Mouse (Mus musculus) embryonic facial prominence, embryonic 11.5 days (tissue): ENCODE measurements around the gene Oas1f. TPM values are rescaled to one million over a fixed set of nuclear protein-coding genes. Genes with fewer than 3 reads are reported as not detected.
"Not testable (repeated sequence)": the region's sequence is repeated elsewhere in the genome, so short reads cannot be mapped to it uniquely, and the experiment has no call there.

ENCODE experiments used
- ATAC-seq: fragments of 200-750 bp; cut with Nextera tagmentation; replicated peaks from 2 replicates; pipeline ENCODE4 v1.8.0; 2017; ENCODE audit warnings: low read depth; ENCODE audit not compliant: insufficient number of reproducible peaks, low FRiP score, low TSS enrichment
- DNase-seq: peaks from one replicate; pipeline ENCODE4 v3.0.0-alpha.2; 2015; ENCODE audit warnings: low spot score
- H3K27ac ChIP-seq: fragments of 300-500 bp; sonication (generic); replicated peaks from 2 replicates; pipeline ENCODE4 v1.5.1; 2014; ENCODE audit warnings: mild to moderate bottlenecking, low read depth, low read length, control low read depth
- H3K27me3 ChIP-seq: fragments of 300-500 bp; sonication (generic); 2 replicates; pipeline ENCODE4 v1.6.1; 2014; ENCODE audit warnings: mild to moderate bottlenecking, low read length, moderate library complexity, mixed read lengths; ENCODE audit not compliant: control insufficient read depth, insufficient read depth
- H3K36me3 ChIP-seq: fragments of 300-500 bp; sonication (generic); replicated peaks from 2 replicates; pipeline ENCODE4 v1.6.1; 2014; ENCODE audit warnings: low read depth, mild to moderate bottlenecking, low read length, moderate library complexity, mixed read lengths; ENCODE audit not compliant: control insufficient read depth, insufficient read depth
- H3K4me1 ChIP-seq: fragments of 300-500 bp; sonication (generic); 2 replicates; pipeline ENCODE4 v1.6.1; 2014; ENCODE audit warnings: low read length, mixed read lengths; ENCODE audit not compliant: control insufficient read depth, insufficient read depth
- H3K4me2 ChIP-seq: fragments of 300-500 bp; sonication (generic); 2 replicates; pipeline ENCODE4 v1.6.1; 2014; ENCODE audit warnings: low read depth, mild to moderate bottlenecking, control low read depth, low read length, moderate library complexity
- H3K4me3 ChIP-seq: fragments of 300-500 bp; sonication (generic); 2 replicates; pipeline ENCODE4 v1.5.1; 2014; ENCODE audit warnings: low read depth, low read length, control low read depth
- H3K9ac ChIP-seq: fragments of 300-500 bp; sonication (generic); replicated peaks from 2 replicates; pipeline ENCODE4 v1.6.1; 2014; ENCODE audit warnings: mild to moderate bottlenecking, control low read depth, low read length
- H3K9me3 ChIP-seq: fragments of 300-500 bp; sonication (generic); replicated peaks from 2 replicates; pipeline ENCODE4 v1.6.1; 2016; ENCODE audit warnings: mild to moderate bottlenecking, low read length, inconsistent platforms, mixed read lengths; ENCODE audit not compliant: control insufficient read depth
- WGBS: fragments of 180-500 bp; shearing (Covaris S2); extraction: QIAGEN DNeasy Blood & Tissue Kit; methylation state at CpG from one replicate; pipeline ENCODE4 v1.1.7; 2014; 5-methylcytosine and 5-hydroxymethylcytosine counted together
- polyA plus RNA-seq: library from polyadenylated mRNA; unstranded; fragments of >200 nt; fragmentation: Nextera tagmentation; extraction: Ambion mirVana; gene quantifications from 2 replicates; pipeline ENCODE4 v1.2.1, GENCODE M21; 2014

The Oas1f gene
- polyA plus RNA-seq, 1 experiment from 2014 or later: not detected

- DNase-seq (no peak), ATAC-seq (no peak)
- no peak overlapping the region for H3K4me3 ChIP-seq
- no peaks in the 10 kb centered on the region for H3K4me1 ChIP-seq
- no peak overlapping the region for H3K4me2 ChIP-seq
- no peak overlapping the region for H3K9ac ChIP-seq
- no peaks in the 10 kb centered on the region for H3K27me3 ChIP-seq
- H3K27ac ChIP-seq: no peak overlapping the region
- WGBS: 75% methylated on average over 2 of the region's 2 CpGs
- no peaks in the 10 kb centered on the region for H3K36me3 ChIP-seq
- H3K9me3 ChIP-seq: no peaks in the 10 kb centered on the region; the same call in 1 of the 2 replicates
These were observed 12.1 kb downstream of the Oas1f start for GRCm38 (mm10) chr5:120859241-120859640.

GRCm38 (mm10) chr5:120861121-120861520 lies 14.0 kb downstream of the Oas1f start, which contains the start of gene Oas1h:
Gene Oas1h, plus strand, starts transcription at chr5:120861421.
- Histone ChIP-seq H3K36me3 (no peaks in the 10 kb centered on the region), H3K9ac (no peak within 1 kb of the TSS), H3K27ac (no peak within 1 kb of the TSS), H3K4me1 (no peaks in the 10 kb centered on the region), H3K4me3 (no peak within 1 kb of the TSS), H3K27me3 (no peaks in the 10 kb centered on the region), H3K4me2 (no peak within 1 kb of the TSS), H3K9me3 (no peaks in the 10 kb centered on the region)
- no peak for ATAC-seq
- no peak for DNase-seq
- WGBS: 61% methylated on average over 4 of the region's 4 CpGs

GRCm38 (mm10) chr5:120865336-120865860 lies 18.2 kb downstream of the Oas1f start:
- Histone ChIP-seq H3K4me2 (no peak overlapping the region), H3K27me3 (no peaks in the 10 kb centered on the region), H3K9me3 (no peaks in the 10 kb centered on the region), H3K4me1 (no peaks in the 10 kb centered on the region), H3K4me3 (no peak overlapping the region), H3K9ac (no peak overlapping the region), H3K36me3 (no peaks in the 10 kb centered on the region), H3K27ac (no peak overlapping the region)
- DNase-seq (peak; percentile 27), ATAC-seq (no peak)
- 63% methylated on average over 3 of the region's 3 CpGs for WGBS

- Histone ChIP-seq H3K27ac (no peak overlapping the region), H3K27me3 (no peaks in the 10 kb centered on the region), H3K36me3 (no peaks in the 10 kb centered on the region), H3K9me3 (no peaks in the 10 kb centered on the region), H3K4me2 (no peak overlapping the region), H3K4me1 (no peaks in the 10 kb centered on the region), H3K4me3 (no peak overlapping the region), H3K9ac (no peak overlapping the region)
- ATAC-seq (no peak), DNase-seq (no peak)
- WGBS: 73% methylated on average over 7 of the region's 7 CpGs
These were observed 22.4 kb downstream of the Oas1f start for GRCm38 (mm10) chr5:120869436-120870015.

- Histone ChIP-seq H3K36me3 (no peaks in the 10 kb centered on the region), H3K4me2 (no peak overlapping the region), H3K9ac (no peak overlapping the region), H3K27me3 (no peaks in the 10 kb centered on the region), H3K4me3 (no peak overlapping the region), H3K9me3 (no peaks in the 10 kb centered on the region), H3K4me1 (no peaks in the 10 kb centered on the region), H3K27ac (no peak overlapping the region)
- 55% methylated on average over 3 of the region's 3 CpGs for WGBS
- DNase-seq: no peak
- no peak for ATAC-seq
These were observed 22.9 kb downstream of the Oas1f start for GRCm38 (mm10) chr5:120870081-120870480.

- no peak overlapping the region for H3K9ac ChIP-seq
- H3K4me1 ChIP-seq: no peaks in the 10 kb centered on the region
- no peak for ATAC-seq
- no peak overlapping the region for H3K4me2 ChIP-seq
- 75% methylated on average over 7 of the region's 7 CpGs for WGBS
- no peaks in the 10 kb centered on the region for H3K9me3 ChIP-seq
- H3K27ac ChIP-seq: no peak overlapping the region
- peak; percentile 1 for DNase-seq
- no peaks in the 10 kb centered on the region for H3K36me3 ChIP-seq
- H3K27me3 ChIP-seq: no peaks in the 10 kb centered on the region
- H3K4me3 ChIP-seq: no peak overlapping the region
These were observed 23.6 kb downstream of the Oas1f start for GRCm38 (mm10) chr5:120870782-120871181.

- DNase-seq (no peak), ATAC-seq (no peak)
- Histone ChIP-seq H3K27ac (no peak overlapping the region), H3K27me3 (no peaks in the 10 kb centered on the region), H3K4me1 (no peaks in the 10 kb centered on the region), H3K36me3 (no peaks in the 10 kb centered on the region), H3K4me2 (no peak overlapping the region), H3K9ac (no peak overlapping the region), H3K4me3 (no peak overlapping the region), H3K9me3 (no peaks in the 10 kb centered on the region)
- WGBS: 60% methylated on average over 2 of the region's 2 CpGs
These were observed 24.3 kb downstream of the Oas1f start for GRCm38 (mm10) chr5:120871469-120871868.

GRCm38 (mm10) chr5:120876839-120877238 lies 29.7 kb downstream of the Oas1f start:
- H3K9ac ChIP-seq, H3K4me2 ChIP-seq, DNase-seq, H3K9me3 ChIP-seq, ATAC-seq, H3K4me1 ChIP-seq, H3K36me3 ChIP-seq, H3K27ac ChIP-seq, H3K27me3 ChIP-seq, H3K4me3 ChIP-seq: not testable (repeated sequence)
- WGBS: 66% methylated on average over 2 of the region's 3 CpGs
